Mouse (Mus musculus) heart, embryonic 10.5 days (tissue): ENCODE results near the gene Tns3. TPM values are rescaled to one million over a fixed set of nuclear protein-coding genes. Genes with fewer than 3 reads are reported as not detected.

Experiments
- DNase-seq: peaks from one replicate; pipeline ENCODE4 v3.0.0-alpha.2; 2017; ENCODE audit warnings: low spot score
- H3K27ac ChIP-seq: fragments of 300-500 bp; sonication (generic); 2 replicates; pipeline ENCODE4 v1.5.1; 2016; ENCODE audit warnings: mild to moderate bottlenecking
- H3K27me3 ChIP-seq: fragments of 300-500 bp; sonication (generic); 2 replicates; pipeline ENCODE4 v1.6.1; 2016; ENCODE audit warnings: mild to moderate bottlenecking; ENCODE audit not compliant: poor library complexity, insufficient read depth, severe bottlenecking
- H3K36me3 ChIP-seq: fragments of 300-500 bp; sonication (generic); 2 replicates; pipeline ENCODE4 v1.6.1; 2016; ENCODE audit warnings: mild to moderate bottlenecking, moderate library complexity
- H3K4me1 ChIP-seq: fragments of 300-500 bp; sonication (generic); 2 replicates; pipeline ENCODE4 v1.6.1; 2016; ENCODE audit warnings: mild to moderate bottlenecking
- H3K4me3 ChIP-seq: fragments of 300-500 bp; sonication (generic); 2 replicates; pipeline ENCODE4 v1.5.1; 2016; ENCODE audit warnings: mild to moderate bottlenecking, moderate library complexity
- H3K9me3 ChIP-seq: fragments of 300-500 bp; sonication (generic); 2 replicates; pipeline ENCODE4 v1.6.1; 2016; ENCODE audit warnings: mild to moderate bottlenecking, moderate library complexity
- WGBS: fragments of 180-500 bp; shearing (Covaris S2); methylation state at CpG from one replicate; pipeline ENCODE4 v1.1.7; 2016; 5-methylcytosine and 5-hydroxymethylcytosine counted together
- polyA plus RNA-seq: library from polyadenylated mRNA; unstranded; fragments of >200 nt; fragmentation: Nextera tagmentation; extraction: Ambion mirVana; gene quantifications from 2 replicates; pipeline ENCODE4 v1.2.1, GENCODE M21; 2016

The Tns3 gene
- polyA plus RNA-seq, 1 experiment from 2014 or later: 17.0 TPM

DNA sequence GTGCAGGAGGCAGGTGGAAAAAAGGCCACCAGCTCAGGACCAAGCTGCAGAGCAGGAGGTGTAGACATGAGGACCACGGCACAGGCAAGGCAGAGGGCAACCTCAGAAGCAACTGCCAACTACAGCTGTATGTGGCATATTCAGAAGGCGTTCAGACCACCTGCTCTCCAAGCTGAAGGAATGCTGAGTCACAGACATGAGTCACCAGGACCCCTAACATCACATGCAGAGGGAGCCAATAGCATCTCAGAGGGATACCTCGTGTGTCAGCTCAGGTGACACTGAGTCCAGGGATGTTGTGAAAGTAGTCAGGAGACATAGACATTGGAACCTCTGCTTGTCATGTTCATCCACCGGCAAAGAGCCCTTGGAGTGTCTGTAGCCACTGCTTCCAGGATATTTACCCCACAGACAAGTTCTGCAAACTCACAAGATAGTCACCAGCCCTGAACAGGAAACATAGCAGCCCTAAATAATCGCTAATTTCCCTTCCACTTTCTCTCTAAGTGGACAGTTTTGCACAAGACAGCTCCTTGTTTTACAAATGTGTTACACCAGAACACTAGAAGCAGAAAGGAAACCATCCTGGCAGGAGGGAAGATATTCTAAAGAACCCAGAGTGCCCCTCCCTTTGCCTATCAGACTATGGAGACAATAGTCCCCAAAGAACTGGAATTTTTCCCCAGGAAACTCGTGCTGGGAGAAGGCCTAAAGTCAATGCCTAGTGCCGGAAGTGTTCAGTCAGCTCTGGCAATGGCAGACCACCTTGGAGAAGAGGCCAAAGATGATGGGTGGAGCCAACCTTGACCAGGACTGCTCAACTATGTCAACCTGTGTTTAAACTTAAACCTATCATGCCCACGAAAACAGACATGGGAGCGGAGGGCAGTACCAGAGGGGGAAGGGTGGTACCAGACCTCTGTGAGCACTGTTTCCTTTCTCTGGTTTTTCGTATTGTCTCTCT lies 88.8 kb downstream of the Tns3 start:
- H3K27ac ChIP-seq: no peak overlapping the region
- H3K9me3 ChIP-seq: no peaks in the 10 kb centered on the region
- H3K4me1 ChIP-seq: peaks cover 61% of the 10 kb centered on the region
- H3K36me3 ChIP-seq: no peaks in the 10 kb centered on the region; the same call in 1 of the 2 replicates
- DNase-seq: no peak
- H3K4me3 ChIP-seq: no peak overlapping the region
- no peaks in the 10 kb centered on the region for H3K27me3 ChIP-seq
- 71% methylated on average over 10 of the region's 10 CpGs for WGBS

DNA sequence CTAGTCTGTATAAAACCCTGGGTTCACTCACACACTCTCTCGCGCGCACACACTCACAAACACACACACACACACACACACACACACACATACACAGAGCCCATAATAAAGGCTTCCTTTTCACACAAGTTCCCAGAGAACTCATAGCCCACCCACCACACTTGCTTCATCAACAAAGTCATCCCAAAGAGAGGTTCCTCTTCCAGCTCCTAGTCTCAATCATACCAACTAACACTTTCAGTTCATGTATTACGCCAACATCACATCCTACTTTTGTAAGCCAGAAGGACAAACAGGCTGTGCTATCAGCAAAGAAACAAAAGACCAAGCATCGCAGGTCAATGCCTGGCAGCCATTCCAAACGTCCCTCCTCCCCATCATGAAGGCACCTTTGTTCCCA lies 89.8 kb downstream of the Tns3 start:
- Histone ChIP-seq H3K4me3 (no peak overlapping the region), H3K9me3 (no peaks in the 10 kb centered on the region), H3K36me3 (no peaks in the 10 kb centered on the region; the same call in 1 of the 2 replicates), H3K27me3 (no peaks in the 10 kb centered on the region), H3K27ac (no peak overlapping the region), H3K4me1 (peaks cover 52% of the 10 kb centered on the region)
- no peak for DNase-seq
- WGBS: 82% methylated on average over 6 of the region's 6 CpGs

DNA sequence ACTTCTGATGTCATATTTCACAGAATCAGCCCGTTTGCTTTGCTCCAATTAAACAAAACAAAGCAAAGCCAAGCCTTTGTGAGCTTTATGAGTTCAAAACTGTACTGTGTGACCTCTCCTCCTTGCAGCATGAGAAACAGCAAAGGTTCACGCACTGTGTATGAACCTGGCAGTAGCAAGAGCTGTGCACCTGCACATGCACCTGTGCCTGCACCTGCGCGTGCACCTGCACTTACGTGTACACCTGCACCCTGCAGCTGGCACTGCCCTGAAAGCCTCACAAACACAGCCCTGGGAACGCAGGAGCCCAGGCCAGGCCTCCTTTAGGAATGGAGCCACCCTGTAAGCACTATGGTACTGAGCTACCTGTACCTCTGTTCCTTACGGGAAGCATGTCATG lies 91.6 kb downstream of the Tns3 start:
- 88% methylated on average over 7 of the region's 7 CpGs for WGBS
- no peaks in the 10 kb centered on the region for H3K27me3 ChIP-seq
- H3K27ac ChIP-seq: peak overlapping the region; percentile 6; the same call in 1 of the 2 replicates
- H3K4me3 ChIP-seq: no peak overlapping the region
- H3K4me1 ChIP-seq: peaks cover 36% of the 10 kb centered on the region
- peaks cover 3% of the 10 kb centered on the region; the same call in 1 of the 2 replicates for H3K36me3 ChIP-seq
- no peaks in the 10 kb centered on the region for H3K9me3 ChIP-seq
- no peak for DNase-seq

DNA sequence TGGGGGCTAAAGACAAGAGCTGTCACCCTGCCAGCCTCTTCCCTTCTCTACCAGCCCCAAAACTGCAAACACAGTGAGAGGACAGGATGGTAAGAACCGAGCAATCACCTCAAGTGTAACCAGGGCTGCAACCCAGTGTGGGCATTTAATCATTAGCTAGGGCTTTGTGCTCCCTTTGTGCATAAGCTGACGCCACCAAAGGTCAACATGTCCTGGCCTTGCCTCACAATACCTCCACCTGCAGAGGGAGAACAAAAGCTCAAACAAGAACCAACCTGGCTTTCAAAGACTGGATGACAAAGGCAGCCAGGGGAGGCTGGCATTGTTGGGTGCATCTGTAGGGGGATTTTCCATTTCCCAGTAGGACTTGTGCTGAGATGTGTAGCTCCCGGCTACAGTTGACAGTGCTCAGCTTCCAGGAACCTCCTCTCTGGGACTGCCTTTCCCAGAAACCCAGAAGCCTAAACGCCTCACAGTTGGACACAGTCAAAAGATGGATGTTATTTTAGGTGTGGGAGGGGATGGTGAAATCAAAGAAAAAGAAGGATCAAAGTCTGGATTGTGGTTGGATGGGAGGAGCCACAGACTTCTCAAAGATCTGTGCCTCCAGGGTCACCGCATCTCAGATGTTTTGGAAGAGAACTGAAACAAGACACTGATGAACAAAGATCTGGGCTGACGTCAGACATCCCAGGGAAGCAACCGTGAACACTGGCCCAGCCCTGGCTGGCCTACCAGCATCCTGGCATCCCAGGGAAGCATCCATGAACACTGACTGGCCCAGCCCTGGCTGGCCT lies 94.9 kb downstream of the Tns3 start:
- H3K9me3 ChIP-seq: no peaks in the 10 kb centered on the region
- H3K4me3 ChIP-seq: no peak overlapping the region
- H3K27me3 ChIP-seq: no peaks in the 10 kb centered on the region
- no peak overlapping the region for H3K27ac ChIP-seq
- peaks cover 13% of the 10 kb centered on the region for H3K36me3 ChIP-seq
- peaks cover 14% of the 10 kb centered on the region; the same call in 1 of the 2 replicates for H3K4me1 ChIP-seq
- DNase-seq: no peak
- WGBS: 56% methylated on average over 7 of the region's 7 CpGs

DNA sequence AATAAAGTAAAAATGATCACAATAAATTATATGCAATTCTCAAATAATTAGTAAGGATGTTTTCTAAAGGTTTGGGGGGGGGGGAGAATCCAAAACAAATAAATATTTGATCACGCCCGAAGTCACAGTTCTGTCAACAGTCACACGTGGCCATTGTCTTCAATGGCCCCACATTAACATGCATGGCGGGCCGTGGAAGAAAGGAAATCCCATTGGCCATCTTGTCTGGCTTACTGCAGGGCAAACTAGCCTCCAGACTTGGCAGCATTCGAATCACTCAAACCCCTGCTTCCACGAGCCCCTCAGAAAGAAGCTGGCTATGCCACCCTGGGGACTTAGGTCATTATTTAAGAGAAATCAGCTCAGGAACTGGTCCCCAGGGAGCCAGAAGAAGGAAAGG lies 95.5 kb downstream of the Tns3 start:
- H3K4me3 ChIP-seq: no peak overlapping the region
- no peaks in the 10 kb centered on the region for H3K27me3 ChIP-seq
- 68% methylated on average over 7 of the region's 7 CpGs for WGBS
- peaks cover 14% of the 10 kb centered on the region; the same call in 1 of the 2 replicates for H3K4me1 ChIP-seq
- H3K9me3 ChIP-seq: no peaks in the 10 kb centered on the region
- peaks cover 13% of the 10 kb centered on the region for H3K36me3 ChIP-seq
- H3K27ac ChIP-seq: no peak overlapping the region
- DNase-seq: no peak

DNA sequence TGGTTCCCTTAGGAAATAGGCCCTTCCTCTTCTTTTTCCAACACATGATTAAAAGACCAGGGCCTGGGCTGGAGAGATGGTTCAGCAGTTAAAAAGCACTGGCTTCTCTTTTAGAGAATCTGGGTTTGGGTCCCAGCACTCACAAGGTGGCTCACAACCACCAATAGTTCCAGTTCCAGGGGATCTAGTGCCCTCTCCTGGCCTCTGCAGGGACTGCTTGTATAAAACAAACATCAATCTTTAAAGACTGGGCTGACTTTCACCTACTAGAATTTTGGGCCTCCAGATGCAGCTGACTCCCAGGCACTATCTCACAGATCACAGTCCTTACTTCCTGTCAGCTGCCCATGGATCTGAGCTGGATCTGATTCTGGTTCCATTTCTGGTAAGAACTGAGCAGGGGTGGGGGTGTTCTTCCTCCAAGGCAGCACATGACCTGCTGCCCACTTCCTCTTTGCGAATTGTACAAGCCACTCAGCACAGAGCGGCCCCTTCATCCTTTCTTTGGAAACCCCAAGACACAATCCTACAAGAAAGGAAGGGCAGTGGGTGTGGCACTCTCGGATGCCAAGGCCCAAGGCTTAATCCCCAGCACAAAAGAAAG lies 98.0 kb downstream of the Tns3 start:
- H3K4me3 ChIP-seq: no peak overlapping the region
- H3K27ac ChIP-seq: no peak overlapping the region
- no peaks in the 10 kb centered on the region for H3K4me1 ChIP-seq
- no peaks in the 10 kb centered on the region for H3K27me3 ChIP-seq
- no peaks in the 10 kb centered on the region for H3K9me3 ChIP-seq
- peaks cover 13% of the 10 kb centered on the region for H3K36me3 ChIP-seq
- 89% methylated on average over 3 of the region's 3 CpGs for WGBS
- no peak for DNase-seq

DNA sequence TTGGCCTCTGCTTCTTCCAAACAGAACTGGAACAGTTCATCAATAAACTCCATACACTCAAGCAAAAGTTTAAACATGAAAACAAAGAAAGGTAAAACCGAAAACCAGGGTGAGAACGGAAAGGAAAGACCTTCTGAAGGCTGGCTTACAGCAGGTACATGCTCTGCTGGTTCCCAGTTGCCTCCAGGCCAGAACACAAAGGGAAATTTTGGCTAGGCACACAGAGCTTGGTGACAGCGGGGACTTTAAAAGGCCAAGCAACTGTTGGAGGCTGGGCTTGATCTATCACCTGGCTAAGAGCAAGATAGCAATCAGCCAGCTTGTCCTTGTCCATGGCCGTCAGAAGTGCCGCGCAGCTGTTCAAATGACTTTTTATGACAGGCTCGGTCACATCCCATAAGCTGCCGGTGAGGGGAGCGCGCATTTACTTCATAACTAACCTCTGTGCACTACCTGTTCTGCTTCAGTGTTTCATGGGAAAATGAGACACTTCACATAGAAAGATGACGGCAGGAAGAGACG lies 105.5 kb downstream of the Tns3 start:
- Histone ChIP-seq H3K27me3 (no peaks in the 10 kb centered on the region), H3K9me3 (no peaks in the 10 kb centered on the region), H3K4me3 (no peak overlapping the region), H3K27ac (no peak overlapping the region), H3K4me1 (peaks cover 19% of the 10 kb centered on the region), H3K36me3 (peaks cover 5% of the 10 kb centered on the region; the same call in 1 of the 2 replicates)
- DNase-seq: no peak
- 90% methylated on average over 12 of the region's 12 CpGs for WGBS

DNA sequence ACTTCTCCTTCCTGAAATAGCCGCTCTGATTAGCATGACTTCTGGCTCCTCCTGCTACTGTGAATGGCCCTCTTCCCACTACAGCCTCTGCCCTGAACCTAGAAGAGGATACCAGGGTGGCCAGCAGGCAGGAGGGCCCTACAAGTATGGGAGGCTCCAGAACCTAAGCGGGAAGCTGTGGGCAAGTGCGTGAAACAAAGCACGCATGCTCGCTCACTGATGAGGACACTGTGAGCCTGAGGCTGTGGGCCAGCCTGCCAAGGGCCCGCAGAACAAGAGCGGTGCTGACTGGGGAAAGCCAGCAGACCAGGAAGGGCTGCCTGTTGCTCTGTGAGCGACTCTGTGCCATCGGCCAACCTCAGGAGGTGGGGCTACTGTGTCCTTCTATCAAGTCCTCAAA lies 106.1 kb downstream of the Tns3 start:
- Histone ChIP-seq H3K27me3 (no peaks in the 10 kb centered on the region), H3K27ac (peak overlapping the region; percentile 25; the same call in 1 of the 2 replicates), H3K36me3 (peaks cover 5% of the 10 kb centered on the region; the same call in 1 of the 2 replicates), H3K4me1 (peaks cover 19% of the 10 kb centered on the region), H3K4me3 (no peak overlapping the region), H3K9me3 (no peaks in the 10 kb centered on the region)
- 80% methylated on average over 9 of the region's 9 CpGs for WGBS
- no peak for DNase-seq

DNA sequence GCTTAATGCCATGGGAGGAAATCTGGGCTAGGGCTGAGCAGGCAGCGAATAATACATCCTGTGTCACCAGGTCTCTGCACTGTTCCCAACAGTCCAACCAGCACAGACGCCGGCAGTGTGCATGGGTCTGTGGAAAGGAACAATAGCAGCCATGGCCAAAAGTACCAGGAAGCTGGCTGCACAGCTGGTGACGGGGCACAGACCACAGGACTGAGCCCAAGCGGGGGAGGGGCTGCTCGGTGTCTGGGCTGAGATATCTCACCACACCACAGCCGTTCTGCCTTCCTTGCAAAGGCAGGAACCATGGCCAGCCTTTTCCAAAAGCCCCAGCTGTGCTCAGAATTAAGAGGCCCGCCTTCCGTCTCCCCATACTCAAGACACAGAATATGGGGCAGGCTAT lies 107.3 kb downstream of the Tns3 start:
- Histone ChIP-seq H3K36me3 (peaks cover 5% of the 10 kb centered on the region; the same call in 1 of the 2 replicates), H3K4me3 (no peak overlapping the region), H3K9me3 (no peaks in the 10 kb centered on the region), H3K27me3 (no peaks in the 10 kb centered on the region), H3K27ac (0 out of 2 replicates have a peak overlapping the region, but pooled peaks have one; percentile 17), H3K4me1 (peaks cover 19% of the 10 kb centered on the region)
- WGBS: 18% methylated on average over 9 of the region's 9 CpGs
- DNase-seq: no peak

DNA sequence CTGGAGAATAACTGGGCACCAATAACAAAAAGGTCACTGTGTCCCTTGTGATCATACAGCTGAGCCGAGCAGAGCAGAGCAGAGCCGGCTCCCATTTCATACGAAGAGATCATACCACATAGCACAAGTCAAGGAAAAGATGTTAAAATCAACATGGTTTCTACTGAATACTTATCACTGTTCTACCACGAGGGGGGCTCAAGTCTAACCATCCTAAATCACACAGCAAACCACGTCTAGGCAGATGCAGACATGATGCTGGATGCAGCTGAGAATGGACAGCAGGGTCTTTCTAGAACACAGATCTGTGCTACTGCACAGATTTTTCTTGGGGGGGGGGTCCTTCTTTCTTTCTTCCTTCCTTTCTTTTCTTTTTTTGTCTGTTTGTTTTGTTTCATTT lies 112.6 kb downstream of the Tns3 start:
- no peaks in the 10 kb centered on the region for H3K27me3 ChIP-seq
- no peak for DNase-seq
- no peak overlapping the region for H3K27ac ChIP-seq
- H3K36me3 ChIP-seq: peaks cover 13% of the 10 kb centered on the region
- 85% methylated on average over 5 of the region's 5 CpGs for WGBS
- no peaks in the 10 kb centered on the region for H3K9me3 ChIP-seq
- H3K4me1 ChIP-seq: peaks cover 21% of the 10 kb centered on the region
- H3K4me3 ChIP-seq: no peak overlapping the region

DNA sequence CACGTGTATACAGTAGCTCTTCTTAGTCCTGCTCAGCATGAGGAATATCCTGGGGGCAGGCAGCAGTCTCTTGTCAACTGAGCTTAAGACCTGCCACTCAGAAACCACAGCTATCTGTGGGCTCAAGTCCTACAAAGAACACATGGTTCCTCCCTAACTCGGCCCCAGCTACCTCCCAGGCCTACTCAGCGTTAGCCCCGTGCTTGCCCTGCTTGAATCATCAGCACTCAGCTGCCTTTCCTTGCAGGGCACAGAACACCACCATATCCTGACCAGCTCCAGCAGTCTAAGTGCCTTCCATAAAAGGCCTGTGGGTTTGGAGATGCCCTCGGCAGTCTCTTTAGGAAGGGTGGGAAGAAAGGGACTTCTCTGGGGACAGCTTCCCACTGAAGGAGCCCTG lies 116.7 kb downstream of the Tns3 start:
- no peaks in the 10 kb centered on the region for H3K9me3 ChIP-seq
- H3K36me3 ChIP-seq: peaks cover 17% of the 10 kb centered on the region
- 38% methylated on average over 5 of the region's 5 CpGs for WGBS
- DNase-seq: no peak
- no peaks in the 10 kb centered on the region for H3K27me3 ChIP-seq
- H3K4me1 ChIP-seq: peaks cover 15% of the 10 kb centered on the region
- H3K27ac ChIP-seq: no peak overlapping the region
- no peak overlapping the region for H3K4me3 ChIP-seq

DNA sequence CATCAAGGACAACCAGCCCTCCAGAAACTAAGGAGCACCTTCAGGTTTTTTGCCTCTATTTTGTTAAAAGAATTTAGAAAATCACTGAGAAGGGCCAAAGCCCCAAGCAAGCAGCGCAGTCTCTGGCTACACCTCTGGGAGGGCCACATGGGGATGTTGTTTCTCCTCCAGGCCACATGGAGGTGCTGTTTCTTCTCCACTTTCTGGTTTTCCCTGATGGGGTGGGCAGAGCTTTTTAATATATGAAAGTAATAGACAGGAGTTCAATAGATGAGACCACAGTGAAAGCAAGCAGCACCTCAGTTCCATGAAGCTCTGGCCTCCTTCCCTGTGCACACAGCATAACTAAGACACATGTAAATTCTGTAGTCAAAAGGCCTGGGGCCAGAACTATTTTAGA lies 118.5 kb downstream of the Tns3 start:
- H3K27me3 ChIP-seq: no peaks in the 10 kb centered on the region
- H3K4me1 ChIP-seq: peaks cover 15% of the 10 kb centered on the region
- no peak overlapping the region for H3K27ac ChIP-seq
- 85% methylated on average over 1 of the region's 1 CpGs for WGBS
- peaks cover 12% of the 10 kb centered on the region for H3K36me3 ChIP-seq
- DNase-seq: no peak
- no peak overlapping the region for H3K4me3 ChIP-seq
- no peaks in the 10 kb centered on the region for H3K9me3 ChIP-seq
